ENCODE assay signal across 13 mouse cellular contexts in genomic region chr3:102445567-102445966, GRCm38 (mm10). TPM values are rescaled to one million over a fixed set of nuclear protein-coding genes. Genes with fewer than 3 reads are reported as not detected.
DNase-seq lines count a peak whose midpoint lies in the region; ATAC-seq and TF ChIP-seq lines count a peak whose summit lies in the region.
"Had no signal": no experiment of that assay in that cellular context is flagged by ENCODE, and none has a peak within 500 bp of the region (broad histone marks: within the 10 kb centered on the region; RNA-seq: fewer than 3 reads in every experiment).

No protein-coding gene starts in this region.

- no peaks in the 10 kb centered on the region for H3K36me3 ChIP-seq in intestine, embryonic 14.5 days (ENCODE audit: control insufficient read depth, insufficient read depth, low read length)
- H3K36me3 ChIP-seq in intestine, postnatal 0 days (ENCODE audit: control insufficient read depth, insufficient read depth): no peaks in the 10 kb centered on the region
- no peaks in the 10 kb centered on the region for H3K36me3 ChIP-seq in forebrain, embryonic 13.5 days (ENCODE audit: poor library complexity, severe bottlenecking)
- H3K36me3 ChIP-seq: heart, embryonic 15.5 days; liver, embryonic 13.5 days; midbrain, embryonic 15.5 days had no signal

- H3K4me3 ChIP-seq in intestine, embryonic 14.5 days (ENCODE audit: low read depth, low read length): no peak overlapping the region
- no peak overlapping the region for H3K4me3 ChIP-seq in intestine, postnatal 0 days (ENCODE audit: low read depth, low read length)
- H3K4me3 ChIP-seq in gastrocnemius, adult 2 months: no peak overlapping the region
- no peak overlapping the region for H3K4me3 ChIP-seq in forebrain, embryonic 13.5 days
- H3K4me3 ChIP-seq: heart, embryonic 15.5 days; liver, embryonic 13.5 days; midbrain, embryonic 15.5 days had no signal

- H3K27ac ChIP-seq in intestine, embryonic 14.5 days (ENCODE audit: low read depth): 0 out of 2 replicates have a peak overlapping the region, but pooled peaks have one; percentile 16
- no peak overlapping the region for H3K27ac ChIP-seq in intestine, postnatal 0 days (ENCODE audit: low read depth, low read length)
- H3K27ac ChIP-seq in gastrocnemius, adult 2 months: peak overlapping the region; percentile 38
- H3K27ac ChIP-seq in forebrain, embryonic 13.5 days: no peak overlapping the region
- H3K27ac ChIP-seq: liver, embryonic 13.5 days; midbrain, embryonic 15.5 days had no signal

- WGBS in intestine, embryonic 14.5 days: 54% methylated on average over 3 of the region's 3 CpGs
- 61% methylated on average over 3 of the region's 3 CpGs for WGBS in intestine, postnatal 0 days
- WGBS in forebrain, embryonic 13.5 days: 91% methylated on average over 3 of the region's 3 CpGs

- no peak overlapping the region for H3K4me2 ChIP-seq in intestine, embryonic 14.5 days (ENCODE audit: low read length)
- H3K4me2 ChIP-seq in intestine, postnatal 0 days (replicated peaks; ENCODE audit: low read depth): no peak overlapping the region
- H3K4me2 ChIP-seq in forebrain, embryonic 13.5 days: no peak overlapping the region
- H3K4me2 ChIP-seq: heart, embryonic 15.5 days; liver, embryonic 13.5 days; midbrain, embryonic 15.5 days had no signal

- H3K4me1 ChIP-seq in intestine, embryonic 14.5 days (replicated peaks; ENCODE audit: control insufficient read depth, insufficient read depth, low read length): no peaks in the 10 kb centered on the region
- H3K4me1 ChIP-seq in intestine, postnatal 0 days (replicated peaks; ENCODE audit: control insufficient read depth, insufficient read depth, low read length): no peaks in the 10 kb centered on the region
- H3K4me1 ChIP-seq in forebrain, embryonic 13.5 days: no peaks in the 10 kb centered on the region
- H3K4me1 ChIP-seq: liver, embryonic 13.5 days; midbrain, embryonic 15.5 days had no signal

- peaks cover 4% of the 10 kb centered on the region; the same call in 1 of the 2 replicates for H3K9me3 ChIP-seq in intestine, embryonic 14.5 days (ENCODE audit: control insufficient read depth, low read length)
- H3K9me3 ChIP-seq in intestine, postnatal 0 days (ENCODE audit: control insufficient read depth): no peaks in the 10 kb centered on the region
- no peaks in the 10 kb centered on the region for H3K9me3 ChIP-seq in forebrain, embryonic 13.5 days (replicated peaks)
- H3K9me3 ChIP-seq: heart, embryonic 15.5 days; midbrain, embryonic 15.5 days had no signal

- no peak overlapping the region for H3K9ac ChIP-seq in intestine, embryonic 14.5 days (ENCODE audit: low read length)
- H3K9ac ChIP-seq in intestine, postnatal 0 days (ENCODE audit: low read depth, low read length): no peak overlapping the region
- H3K9ac ChIP-seq in forebrain, embryonic 13.5 days: no peak overlapping the region
- H3K9ac ChIP-seq: heart, embryonic 15.5 days; liver, embryonic 13.5 days; midbrain, embryonic 15.5 days had no signal

- H3K27me3 ChIP-seq in intestine, embryonic 14.5 days (replicated peaks; ENCODE audit: control insufficient read depth, insufficient read depth, low read length): no peaks in the 10 kb centered on the region
- no peaks in the 10 kb centered on the region for H3K27me3 ChIP-seq in intestine, postnatal 0 days (replicated peaks; ENCODE audit: control insufficient read depth, insufficient read depth, low read length)
- no peaks in the 10 kb centered on the region for H3K27me3 ChIP-seq in forebrain, embryonic 13.5 days
- H3K27me3 ChIP-seq: heart, embryonic 15.5 days; liver, embryonic 13.5 days; midbrain, embryonic 15.5 days had no signal

- DNase-seq in intestine, embryonic 14.5 days (ENCODE audit: low spot score): no peak
- peak; percentile 69 for DNase-seq in gastrocnemius, adult 2 months
- peak; percentile 77 for DNase-seq in heart, postnatal 4 days
- DNase-seq in ovary, adult 18-20 months (ENCODE audit: low spot score): peak; percentile 47
- DNase-seq in retina, embryonic 14.5 days (ENCODE audit: low spot score): no peak
- DNase-seq in embryo, embryonic 9.5 days (ENCODE audit: extremely low spot score): no peak
- DNase-seq: cerebellum, adult 9-11 months; layer of hippocampus, postnatal 36 days; liver, embryonic 13.5 days had no signal

- intact Hi-C loops in gastrocnemius, adult 2 months (cut with DNase I): no loop called here

- no peak for TF ChIP-seq CTCF in intestine, postnatal 0 days (IDR thresholded peaks at IDR 0.05; ENCODE audit: low read depth)
- TF ChIP-seq CTCF in gastrocnemius, adult 2 months (IDR thresholded peaks at IDR 0.05): no peak

- no peak for ATAC-seq in intestine, embryonic 14.5 days (replicated peaks; ENCODE audit: low FRiP score, low TSS enrichment, low read depth)
- no peak for ATAC-seq in intestine, postnatal 0 days
- ATAC-seq in forebrain, embryonic 13.5 days: no peak
- ATAC-seq: midbrain, embryonic 15.5 days had no signal

RNA-seq across cellular contexts. Expression of gene Ngf, which starts 24.2 kb away (rescaled TPM):
- 4.2 and 6.5 TPM in 2 replicates for polyA plus RNA-seq in intestine, embryonic 14.5 days (2014; fragmentation: Nextera tagmentation; extraction: Ambion mirVana)
- polyA plus RNA-seq in intestine, postnatal 0 days (2015; fragmentation: Nextera tagmentation; extraction: Ambion mirVana): 1.7 and 2.2 TPM in 2 replicates
- total RNA-seq in gastrocnemius, adult 2 months (2021): under 1 TPM; 0.74 to 0.89 TPM
- total RNA-seq in heart, postnatal 4 days (2021): 1 to 10 TPM; 6.3 to 7.2 TPM
- polyA plus RNA-seq in forebrain, embryonic 13.5 days (2015; fragmentation: Nextera tagmentation; extraction: Ambion mirVana): 0.25 and 0.40 TPM in 2 replicates

Comparison
In these comparisons a context has a peak if more than half of its experiments do, and no peak if none do; other contexts are left out.
1. H3K27ac ChIP-seq: peak in intestine, embryonic 14.5 days (single experiment) and gastrocnemius, adult 2 months (single experiment); none in intestine, postnatal 0 days (single experiment) and forebrain, embryonic 13.5 days (single experiment).
2. DNase-seq: peak in gastrocnemius, adult 2 months (single experiment), heart, postnatal 4 days (single experiment) and ovary, adult 18-20 months (single experiment); none in intestine, embryonic 14.5 days (single experiment), retina, embryonic 14.5 days (single experiment) and embryo, embryonic 9.5 days (single experiment).